In genomic region chr2:22227308-22227707, GRCm38 (mm10) we compare ENCODE assay signal across 8 mouse cellular contexts. TPM values are rescaled to one million over a fixed set of nuclear protein-coding genes. Genes with fewer than 3 reads are reported as not detected.
DNase-seq lines count a peak whose midpoint lies in the region; ATAC-seq and TF ChIP-seq lines count a peak whose summit lies in the region.

Gene Myo3a, plus strand, starts transcription at chr2:22227503.

- peak within 1 kb of the TSS; percentile 17 for H3K4me3 ChIP-seq in embryonic facial prominence, embryonic 11.5 days (ENCODE audit: low read depth, low read length)
- peak within 1 kb of the TSS; percentile 53 for H3K4me3 ChIP-seq in kidney, adult 2 months (ENCODE audit: insufficient read depth, low read depth, low read length)
- peak within 1 kb of the TSS; percentile 23; the same call in 1 of the 2 replicates for H3K4me3 ChIP-seq in midbrain, embryonic 11.5 days (ENCODE audit: low read depth, low read length)

- no peaks in the 10 kb centered on the region for H3K4me1 ChIP-seq in embryonic facial prominence, embryonic 11.5 days (ENCODE audit: control insufficient read depth, insufficient read depth, low read length)
- H3K4me1 ChIP-seq in kidney, adult 2 months (ENCODE audit: control insufficient read depth, insufficient read depth, low read length): no peaks in the 10 kb centered on the region
- peaks cover 2% of the 10 kb centered on the region; the same call in 1 of the 2 replicates for H3K4me1 ChIP-seq in midbrain, embryonic 11.5 days (ENCODE audit: control insufficient read depth, insufficient read depth, low read length)

- TF ChIP-seq CTCF in kidney, adult 2 months (conservative IDR thresholded peaks at IDR 0.05; ENCODE audit: insufficient read depth, insufficient read length, low read depth, low read length): no peak

- no peak within 1 kb of the TSS for H3K9ac ChIP-seq in embryonic facial prominence, embryonic 11.5 days (replicated peaks; ENCODE audit: low read length)
- H3K9ac ChIP-seq in midbrain, embryonic 11.5 days (ENCODE audit: low read length): peak within 1 kb of the TSS; percentile 44

- peak; percentile 17 for DNase-seq in adrenal gland, adult 2 months
- DNase-seq in adrenal gland, postnatal 4 days (ENCODE audit: low spot score in 2 of 2): no peak
- no peak for DNase-seq in embryonic facial prominence, embryonic 11.5 days (ENCODE audit: low spot score)
- peak; percentile 47 for DNase-seq in kidney, adult 2 months
- peak; percentile 84 for DNase-seq in midbrain, embryonic 11.5 days (ENCODE audit: low spot score, missing footprints)
- DNase-seq in thymus, postnatal 10 days (ENCODE audit: low spot score in 2 of 2): no peak
- no peak for DNase-seq in left cerebral cortex, postnatal 25 days (ENCODE audit: low spot score in 2 of 2)
- DNase-seq in gastrocnemius, adult 8-10 months (ENCODE audit: low spot score in 2 of 2): no peak

- H3K27me3 ChIP-seq in embryonic facial prominence, embryonic 11.5 days (ENCODE audit: control insufficient read depth, insufficient read depth, low read length): no peaks in the 10 kb centered on the region
- H3K27me3 ChIP-seq in kidney, adult 2 months (replicated peaks; ENCODE audit: control insufficient read depth, insufficient read depth, low read length): no peaks in the 10 kb centered on the region
- no peaks in the 10 kb centered on the region for H3K27me3 ChIP-seq in midbrain, embryonic 11.5 days (ENCODE audit: control insufficient read depth, insufficient read depth, low read length)

- peak within 1 kb of the TSS; percentile 42 for H3K4me2 ChIP-seq in embryonic facial prominence, embryonic 11.5 days (ENCODE audit: low read depth, low read length)
- peak within 1 kb of the TSS; percentile 52 for H3K4me2 ChIP-seq in midbrain, embryonic 11.5 days

- WGBS in embryonic facial prominence, embryonic 11.5 days: 4% methylated on average over 16 of the region's 21 CpGs
- WGBS in kidney, adult 2 months: 2% methylated on average over 21 of the region's 21 CpGs
- WGBS in midbrain, embryonic 11.5 days: 2% methylated on average over 21 of the region's 21 CpGs

- peak; percentile 65; the same call in 1 of the 2 replicates for ATAC-seq in embryonic facial prominence, embryonic 11.5 days (replicated peaks; ENCODE audit: insufficient number of reproducible peaks, low FRiP score, low TSS enrichment, low read depth)
- peak; percentile 74 for ATAC-seq in midbrain, embryonic 11.5 days (ENCODE audit: low FRiP score)

- no peaks in the 10 kb centered on the region for H3K36me3 ChIP-seq in embryonic facial prominence, embryonic 11.5 days (replicated peaks; ENCODE audit: control insufficient read depth, insufficient read depth, low read depth, low read length)
- H3K36me3 ChIP-seq in kidney, adult 2 months (ENCODE audit: control insufficient read depth, insufficient read depth, low read length): no peaks in the 10 kb centered on the region
- no peaks in the 10 kb centered on the region for H3K36me3 ChIP-seq in midbrain, embryonic 11.5 days (ENCODE audit: control insufficient read depth, insufficient read depth, low read length)

- TF ChIP-seq POLR2A in kidney, adult 2 months (IDR thresholded peaks at IDR 0.05; ENCODE audit: low read depth, low read length): no peak

- no peak within 1 kb of the TSS for H3K27ac ChIP-seq in embryonic facial prominence, embryonic 11.5 days (replicated peaks; ENCODE audit: low read depth, low read length)
- no peak within 1 kb of the TSS for H3K27ac ChIP-seq in kidney, adult 2 months (ENCODE audit: insufficient read depth, low read depth, low read length)
- H3K27ac ChIP-seq in midbrain, embryonic 11.5 days (ENCODE audit: low read depth, low read length): no peak within 1 kb of the TSS

- intact Hi-C loops in left cerebral cortex, postnatal 25 days (cut with DNase I): no loop called here

- H3K9me3 ChIP-seq in embryonic facial prominence, embryonic 11.5 days (replicated peaks; ENCODE audit: control insufficient read depth, low read length): no peaks in the 10 kb centered on the region
- no peaks in the 10 kb centered on the region for H3K9me3 ChIP-seq in midbrain, embryonic 11.5 days (ENCODE audit: control insufficient read depth, low read length)

RNA-seq across cellular contexts. Expression of gene Myo3a, which starts in this region (rescaled TPM):
- total RNA-seq in adrenal gland, adult 2 months (2021): not detected
- not detected in 2 replicates for polyA plus RNA-seq in adrenal gland, adult 2 months (2012; rRNA removed)
- total RNA-seq in adrenal gland, postnatal 4 days (2021): under 1 TPM in 1 of 2 experiments, not detected in 1; 0.31 TPM
- polyA plus RNA-seq in embryonic facial prominence, embryonic 11.5 days (2014; fragmentation: Nextera tagmentation; extraction: Ambion mirVana): not detected in 2 replicates
- polyA plus RNA-seq in kidney, adult 2 months (2012; rRNA removed): 0.03 and 0.04 TPM in 2 replicates
- polyA plus RNA-seq in midbrain, embryonic 11.5 days (2014; fragmentation: Nextera tagmentation; extraction: Ambion mirVana): not detected in 2 replicates
- under 1 TPM; 0.34 to 0.96 TPM for total RNA-seq in left cerebral cortex, postnatal 25 days (2021)
- total RNA-seq in gastrocnemius, adult 8-10 months (2022): not detected

Comparison
In these comparisons a context has a peak if more than half of its experiments do, and no peak if none do; other contexts are left out.
1. Peak in DNase-seq in adrenal gland, adult 2 months; RNA of the gene not detected or under 1 TPM.
2. Peak in ATAC-seq, H3K4me3 ChIP-seq and H3K4me2 ChIP-seq in embryonic facial prominence, embryonic 11.5 days; RNA of the gene not detected or under 1 TPM.
3. Peak in DNase-seq and H3K4me3 ChIP-seq in kidney, adult 2 months; RNA of the gene not detected or under 1 TPM.
4. Peak in DNase-seq, ATAC-seq, H3K4me3 ChIP-seq, H3K9ac ChIP-seq and H3K4me2 ChIP-seq in midbrain, embryonic 11.5 days; RNA of the gene not detected or under 1 TPM.